Mouse (Mus musculus): Measurements from ENCODE around the gene Slc17a4. TPM values are rescaled to one million over a fixed set of nuclear protein-coding genes. Genes with fewer than 3 reads are reported as not detected.

The Slc17a4 gene
- polyA plus RNA-seq, 1 experiment from 2014 or later = not detected

DNA sequence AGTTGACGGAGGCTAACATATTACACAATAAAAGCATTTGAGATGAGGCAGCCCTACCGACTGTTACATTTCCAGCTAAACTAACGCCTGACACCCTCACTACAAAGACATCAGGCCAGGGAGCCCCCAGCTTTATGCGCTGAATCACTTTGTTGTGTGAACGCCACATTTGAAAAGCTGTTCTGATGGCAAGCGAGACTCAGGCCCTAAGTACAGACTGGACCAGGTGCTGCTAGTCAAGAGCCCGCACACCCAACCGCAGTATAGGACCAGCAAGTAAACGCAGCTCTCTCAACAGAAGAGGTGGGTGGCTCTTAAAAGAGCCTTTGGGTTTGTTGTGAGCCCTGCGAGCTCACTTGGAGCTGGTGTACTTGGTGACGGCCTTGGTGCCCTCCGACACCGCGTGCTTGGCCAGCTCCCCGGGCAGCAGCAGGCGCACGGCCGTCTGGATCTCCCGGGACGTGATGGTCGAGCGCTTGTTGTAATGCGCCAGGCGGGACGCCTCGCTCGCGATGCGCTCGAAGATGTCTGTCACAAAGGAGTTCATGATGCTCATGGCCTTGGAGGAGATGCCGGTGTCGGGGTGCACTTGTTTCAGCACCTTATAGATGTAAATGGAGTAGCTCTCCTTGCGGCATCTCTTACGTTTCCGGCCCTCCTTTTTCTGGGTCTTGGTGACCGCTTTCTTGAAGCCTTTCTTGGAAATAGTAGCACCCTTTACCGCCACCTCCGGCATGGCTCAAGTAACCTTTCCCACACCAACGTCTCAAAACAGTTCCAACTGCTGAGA is 18.8 kb upstream of the Slc17a4 start, which contains the start of gene Hist1h2ba:
Gene Hist1h2ba (minus strand): TSS at position 736 of the 790 bp plus-strand sequence.
- ATAC-seq (ENCODE audit: low FRiP score) (no peak), DNase-seq (ENCODE audit: low spot score) (no peak)
- no peaks in the 10 kb centered on the region for H3K9me3 ChIP-seq (ENCODE audit: control insufficient read depth, low read length)
- H3K27me3 ChIP-seq (ENCODE audit: control insufficient read depth, insufficient read depth, low read length) = no peaks in the 10 kb centered on the region
- no peaks in the 10 kb centered on the region for H3K4me1 ChIP-seq (replicated peaks; ENCODE audit: control insufficient read depth, insufficient read depth, low read length)
- no peak within 1 kb of the TSS for H3K27ac ChIP-seq (ENCODE audit: low read depth, low read length)
- no peak within 1 kb of the TSS for H3K4me2 ChIP-seq (replicated peaks; ENCODE audit: low read depth, low read length)
- H3K4me3 ChIP-seq (ENCODE audit: low read depth, low read length) = no peak within 1 kb of the TSS
- no peak within 1 kb of the TSS for H3K9ac ChIP-seq (ENCODE audit: low read depth, low read length)
- H3K36me3 ChIP-seq (ENCODE audit: control insufficient read depth, insufficient read depth, low read length) = no peaks in the 10 kb centered on the region
- 93% methylated on average over 31 of the region's 39 CpGs for WGBS

GRCm38 (mm10) chr13:23930904-23931303 is 16.1 kb upstream of the Slc17a4 start:
- DNase-seq (ENCODE audit: low spot score) (no peak), ATAC-seq (ENCODE audit: low FRiP score) (no peak)
- H3K9me3 ChIP-seq (ENCODE audit: control insufficient read depth, low read length) = no peaks in the 10 kb centered on the region
- no peaks in the 10 kb centered on the region for H3K4me1 ChIP-seq (replicated peaks; ENCODE audit: control insufficient read depth, insufficient read depth, low read length)
- H3K4me3 ChIP-seq (ENCODE audit: low read depth, low read length) = no peak overlapping the region
- WGBS = 73% methylated on average over 11 of the region's 11 CpGs
- H3K36me3 ChIP-seq (ENCODE audit: control insufficient read depth, insufficient read depth, low read length) = no peaks in the 10 kb centered on the region
- H3K27ac ChIP-seq (ENCODE audit: low read depth, low read length) = no peak overlapping the region
- H3K27me3 ChIP-seq (ENCODE audit: control insufficient read depth, insufficient read depth, low read length) = no peaks in the 10 kb centered on the region
- no peak overlapping the region for H3K9ac ChIP-seq (ENCODE audit: low read depth, low read length)
- H3K4me2 ChIP-seq (replicated peaks; ENCODE audit: low read depth, low read length) = no peak overlapping the region

DNA sequence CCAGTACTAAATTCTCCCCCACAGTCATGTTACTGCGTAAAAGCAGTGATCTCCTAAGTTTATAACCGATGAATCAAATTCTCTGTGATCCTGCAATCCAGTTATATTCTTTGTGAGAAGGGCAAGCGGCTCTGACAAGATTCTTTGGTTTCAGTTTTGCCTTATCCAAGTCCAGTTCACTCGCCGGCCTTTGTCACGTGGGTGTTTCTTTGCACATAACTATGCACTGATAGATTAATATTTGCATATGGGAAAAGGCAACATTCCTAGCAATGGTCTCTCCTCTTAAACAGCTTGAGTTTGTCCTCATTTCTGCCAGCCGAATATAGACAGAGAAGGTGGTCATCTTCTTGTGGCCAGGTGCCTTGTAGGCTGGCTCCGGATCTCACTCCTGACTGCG is 15.7 kb upstream of the Slc17a4 start:
- Histone ChIP-seq H3K4me1 (replicated peaks; ENCODE audit: control insufficient read depth, insufficient read depth, low read length) (no peaks in the 10 kb centered on the region), H3K36me3 (ENCODE audit: control insufficient read depth, insufficient read depth, low read length) (no peaks in the 10 kb centered on the region), H3K9ac (ENCODE audit: low read depth, low read length) (no peak overlapping the region), H3K4me2 (replicated peaks; ENCODE audit: low read depth, low read length) (no peak overlapping the region), H3K27me3 (ENCODE audit: control insufficient read depth, insufficient read depth, low read length) (no peaks in the 10 kb centered on the region), H3K9me3 (ENCODE audit: control insufficient read depth, low read length) (no peaks in the 10 kb centered on the region), H3K27ac (ENCODE audit: low read depth, low read length) (no peak overlapping the region), H3K4me3 (ENCODE audit: low read depth, low read length) (no peak overlapping the region)
- WGBS = 96% methylated on average over 9 of the region's 9 CpGs
- ATAC-seq (ENCODE audit: low FRiP score) = no peak
- DNase-seq (ENCODE audit: low spot score) = no peak

DNA sequence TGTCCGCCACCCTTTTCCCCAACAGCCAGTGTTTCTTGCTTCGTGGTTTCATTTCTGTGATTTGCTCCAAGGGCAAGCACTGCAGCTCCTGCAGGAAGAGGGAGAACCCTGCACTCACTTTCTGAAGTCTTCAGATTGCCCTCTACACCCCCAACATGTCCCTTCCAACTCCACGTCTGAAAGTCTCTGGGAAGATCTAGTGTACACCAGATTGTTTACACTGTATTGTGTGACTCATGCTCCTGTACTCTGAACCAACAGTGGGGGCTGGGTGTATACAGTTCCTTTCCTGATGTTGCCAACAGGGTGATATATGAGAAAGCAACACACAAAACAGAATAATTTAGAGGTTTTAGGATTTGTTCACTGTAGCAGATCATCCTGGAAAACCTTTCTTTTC is 13.8 kb upstream of the Slc17a4 start:
- no peak overlapping the region for H3K4me3 ChIP-seq (ENCODE audit: low read depth, low read length)
- ATAC-seq (ENCODE audit: low FRiP score) = no peak
- no peak overlapping the region for H3K27ac ChIP-seq (ENCODE audit: low read depth, low read length)
- WGBS = 80% methylated on average over 3 of the region's 3 CpGs
- no peaks in the 10 kb centered on the region for H3K27me3 ChIP-seq (ENCODE audit: control insufficient read depth, insufficient read depth, low read length)
- no peaks in the 10 kb centered on the region for H3K36me3 ChIP-seq (ENCODE audit: control insufficient read depth, insufficient read depth, low read length)
- no peak for DNase-seq (ENCODE audit: low spot score)
- H3K9ac ChIP-seq (ENCODE audit: low read depth, low read length) = no peak overlapping the region
- no peaks in the 10 kb centered on the region for H3K9me3 ChIP-seq (ENCODE audit: control insufficient read depth, low read length)
- H3K4me1 ChIP-seq (replicated peaks; ENCODE audit: control insufficient read depth, insufficient read depth, low read length) = no peaks in the 10 kb centered on the region
- H3K4me2 ChIP-seq (replicated peaks; ENCODE audit: low read depth, low read length) = no peak overlapping the region

GRCm38 (mm10) chr13:23925792-23926191 is 11.0 kb upstream of the Slc17a4 start:
- Histone ChIP-seq H3K9ac (ENCODE audit: low read depth, low read length) (no peak overlapping the region), H3K4me1 (replicated peaks; ENCODE audit: control insufficient read depth, insufficient read depth, low read length) (no peaks in the 10 kb centered on the region), H3K4me2 (replicated peaks; ENCODE audit: low read depth, low read length) (no peak overlapping the region), H3K9me3 (ENCODE audit: control insufficient read depth, low read length) (no peaks in the 10 kb centered on the region), H3K4me3 (ENCODE audit: low read depth, low read length) (no peak overlapping the region), H3K36me3 (ENCODE audit: control insufficient read depth, insufficient read depth, low read length) (no peaks in the 10 kb centered on the region), H3K27me3 (ENCODE audit: control insufficient read depth, insufficient read depth, low read length) (no peaks in the 10 kb centered on the region), H3K27ac (ENCODE audit: low read depth, low read length) (no peak overlapping the region)
- ATAC-seq (ENCODE audit: low FRiP score) (no peak), DNase-seq (ENCODE audit: low spot score) (no peak)
- 75% methylated on average over 2 of the region's 2 CpGs for WGBS

- H3K36me3 ChIP-seq (ENCODE audit: control insufficient read depth, insufficient read depth, low read length) = no peaks in the 10 kb centered on the region
- H3K4me2 ChIP-seq (replicated peaks; ENCODE audit: low read depth, low read length) = no peak overlapping the region
- no peaks in the 10 kb centered on the region for H3K27me3 ChIP-seq (ENCODE audit: control insufficient read depth, insufficient read depth, low read length)
- no peak overlapping the region for H3K27ac ChIP-seq (ENCODE audit: low read depth, low read length)
- no peaks in the 10 kb centered on the region for H3K9me3 ChIP-seq (ENCODE audit: control insufficient read depth, low read length)
- 82% methylated on average over 4 of the region's 4 CpGs for WGBS
- no peaks in the 10 kb centered on the region for H3K4me1 ChIP-seq (replicated peaks; ENCODE audit: control insufficient read depth, insufficient read depth, low read length)
- no peak overlapping the region for H3K4me3 ChIP-seq (ENCODE audit: low read depth, low read length)
- H3K9ac ChIP-seq (ENCODE audit: low read depth, low read length) = no peak overlapping the region
- ATAC-seq (ENCODE audit: low FRiP score) = no peak
- DNase-seq (ENCODE audit: low spot score) = no peak
These were observed 2.9 kb upstream of the Slc17a4 start for GRCm38 (mm10) chr13:23917674-23918073.

DNA sequence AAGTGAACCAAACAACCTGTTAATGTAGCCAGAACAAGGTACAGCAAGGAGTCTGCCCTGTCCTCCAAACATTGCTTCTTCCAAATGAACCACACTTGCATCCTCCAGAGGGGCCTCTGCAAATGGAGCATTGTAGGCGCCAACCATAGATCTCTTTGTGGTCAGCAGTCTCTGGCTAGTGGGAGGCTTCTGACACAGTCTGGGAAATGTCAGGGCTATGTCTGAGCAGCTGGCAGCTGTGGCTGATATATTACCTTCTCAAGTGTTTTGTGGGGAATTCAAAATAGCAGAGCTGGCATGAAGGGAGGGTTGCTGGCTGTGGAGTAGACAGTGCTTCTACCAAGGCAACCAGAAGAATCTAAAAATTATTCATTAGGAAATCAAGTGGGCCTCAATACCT is 1.3 kb upstream of the Slc17a4 start:
- WGBS = 76% methylated on average over 1 of the region's 1 CpGs

GRCm38 (mm10) chr13:23913791-23914306 is 960 bp downstream of the Slc17a4 start:
- Histone ChIP-seq H3K4me1 (replicated peaks; ENCODE audit: control insufficient read depth, insufficient read depth, low read length) (no peaks in the 10 kb centered on the region), H3K4me2 (replicated peaks; ENCODE audit: low read depth, low read length) (no peak overlapping the region), H3K9ac (ENCODE audit: low read depth, low read length) (no peak overlapping the region), H3K9me3 (ENCODE audit: control insufficient read depth, low read length) (no peaks in the 10 kb centered on the region), H3K27ac (ENCODE audit: low read depth, low read length) (no peak overlapping the region), H3K36me3 (ENCODE audit: control insufficient read depth, insufficient read depth, low read length) (no peaks in the 10 kb centered on the region), H3K27me3 (ENCODE audit: control insufficient read depth, insufficient read depth, low read length) (no peaks in the 10 kb centered on the region), H3K4me3 (ENCODE audit: low read depth, low read length) (no peak overlapping the region)
- no peak for DNase-seq (ENCODE audit: low spot score)
- 62% methylated on average over 6 of the region's 6 CpGs for WGBS
- no peak for ATAC-seq (ENCODE audit: low FRiP score)

More for the DNA sequence above, 1.3 kb upstream of the Slc17a4 start:
- no peak overlapping the region for H3K4me3 ChIP-seq (ENCODE audit: low read depth, low read length)
- DNase-seq (ENCODE audit: low spot score) (no peak), ATAC-seq (ENCODE audit: low FRiP score) (no peak)
- H3K9me3 ChIP-seq (ENCODE audit: control insufficient read depth, low read length) = no peaks in the 10 kb centered on the region
- no peaks in the 10 kb centered on the region for H3K4me1 ChIP-seq (replicated peaks; ENCODE audit: control insufficient read depth, insufficient read depth, low read length)
- no peaks in the 10 kb centered on the region for H3K36me3 ChIP-seq (ENCODE audit: control insufficient read depth, insufficient read depth, low read length)
- H3K27me3 ChIP-seq (ENCODE audit: control insufficient read depth, insufficient read depth, low read length) = no peaks in the 10 kb centered on the region
- H3K27ac ChIP-seq (ENCODE audit: low read depth, low read length) = no peak overlapping the region
- no peak overlapping the region for H3K9ac ChIP-seq (ENCODE audit: low read depth, low read length)
- no peak overlapping the region for H3K4me2 ChIP-seq (replicated peaks; ENCODE audit: low read depth, low read length)

DNA sequence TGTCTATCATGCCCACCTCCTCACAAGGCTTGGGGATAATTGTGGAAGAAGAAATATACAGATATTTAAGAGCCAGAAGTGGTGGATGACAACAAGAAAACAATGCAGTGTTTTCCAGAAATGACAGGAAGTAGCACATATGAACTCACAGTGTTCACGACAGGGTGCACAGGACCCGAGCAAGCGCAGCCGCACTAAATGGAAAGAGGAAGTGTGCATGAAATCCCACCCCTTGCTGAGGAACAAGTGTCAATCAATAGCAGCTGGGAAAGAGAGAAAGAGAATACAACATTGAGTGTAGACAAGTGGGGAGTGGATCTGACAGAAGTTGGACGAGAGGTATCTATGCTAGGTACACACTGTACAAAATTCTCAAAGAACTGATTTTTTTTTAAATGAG is 3.5 kb downstream of the Slc17a4 start:
- no peak for ATAC-seq (ENCODE audit: low FRiP score)
- no peaks in the 10 kb centered on the region for H3K4me1 ChIP-seq (replicated peaks; ENCODE audit: control insufficient read depth, insufficient read depth, low read length)
- H3K4me2 ChIP-seq (replicated peaks; ENCODE audit: low read depth, low read length) = no peak overlapping the region

More for the DNA sequence above, 3.5 kb downstream of the Slc17a4 start:
- Histone ChIP-seq H3K4me3 (ENCODE audit: low read depth, low read length) (no peak overlapping the region), H3K36me3 (ENCODE audit: control insufficient read depth, insufficient read depth, low read length) (no peaks in the 10 kb centered on the region), H3K27ac (ENCODE audit: low read depth, low read length) (no peak overlapping the region), H3K9ac (ENCODE audit: low read depth, low read length) (no peak overlapping the region), H3K27me3 (ENCODE audit: control insufficient read depth, insufficient read depth, low read length) (no peaks in the 10 kb centered on the region), H3K9me3 (ENCODE audit: control insufficient read depth, low read length) (no peaks in the 10 kb centered on the region)
- WGBS = 87% methylated on average over 5 of the region's 5 CpGs
- DNase-seq (ENCODE audit: low spot score) = no peak

All from hindbrain, embryonic 11.5 days (tissue).